Mouse (Mus musculus): ENCODE data around the gene Gramd1c. TPM values are rescaled to one million over a fixed set of nuclear protein-coding genes. Genes with fewer than 3 reads are reported as not detected.

Gramd1c gene
- polyA plus RNA-seq, 1 experiment from 2014 or later: 2.9 TPM

- ATAC-seq (ENCODE audit: low FRiP score): no peak
These were observed 7.4 kb downstream of the Gramd1c start for GRCm38 (mm10) chr16:44055766-44056165.

DNA sequence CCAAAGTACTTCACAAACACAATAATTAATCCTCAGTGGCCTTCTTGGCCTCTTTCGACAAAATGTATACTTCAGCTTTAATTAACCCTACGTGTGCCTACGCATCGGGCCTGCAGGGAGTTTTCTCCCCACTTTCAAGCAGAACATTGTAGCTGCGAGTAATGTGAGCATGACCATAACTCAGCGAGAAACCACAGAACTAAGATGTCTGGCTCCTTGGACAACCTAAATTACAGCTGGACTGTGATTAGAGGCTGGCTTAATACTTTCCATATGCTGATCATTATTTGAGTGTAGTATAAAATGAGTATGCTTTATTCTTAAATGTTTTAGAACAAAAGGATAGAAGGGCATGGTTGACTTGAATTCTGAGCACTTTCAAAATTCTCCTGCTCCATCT, 9.9 kb downstream of the Gramd1c start:
- no peak for ATAC-seq (ENCODE audit: low FRiP score)
- no peak overlapping the region for H3K9ac ChIP-seq
- no peaks in the 10 kb centered on the region for H3K27me3 ChIP-seq
- no peak overlapping the region for H3K27ac ChIP-seq
- H3K4me2 ChIP-seq: no peak overlapping the region
- no peaks in the 10 kb centered on the region for H3K36me3 ChIP-seq
- no peaks in the 10 kb centered on the region for H3K9me3 ChIP-seq
- WGBS: 79% methylated on average over 6 of the region's 6 CpGs
- H3K4me1 ChIP-seq (replicated peaks): no peaks in the 10 kb centered on the region
- no peak overlapping the region for H3K4me3 ChIP-seq

More at GRCm38 (mm10) chr16:44055766-44056165, 7.4 kb downstream of the Gramd1c start:
- Histone ChIP-seq H3K4me2 (no peak overlapping the region), H3K27me3 (no peaks in the 10 kb centered on the region), H3K4me3 (no peak overlapping the region), H3K4me1 (replicated peaks) (no peaks in the 10 kb centered on the region), H3K9me3 (no peaks in the 10 kb centered on the region), H3K9ac (no peak overlapping the region), H3K36me3 (no peaks in the 10 kb centered on the region), H3K27ac (no peak overlapping the region)
- 53% methylated on average over 8 of the region's 8 CpGs for WGBS

DNA sequence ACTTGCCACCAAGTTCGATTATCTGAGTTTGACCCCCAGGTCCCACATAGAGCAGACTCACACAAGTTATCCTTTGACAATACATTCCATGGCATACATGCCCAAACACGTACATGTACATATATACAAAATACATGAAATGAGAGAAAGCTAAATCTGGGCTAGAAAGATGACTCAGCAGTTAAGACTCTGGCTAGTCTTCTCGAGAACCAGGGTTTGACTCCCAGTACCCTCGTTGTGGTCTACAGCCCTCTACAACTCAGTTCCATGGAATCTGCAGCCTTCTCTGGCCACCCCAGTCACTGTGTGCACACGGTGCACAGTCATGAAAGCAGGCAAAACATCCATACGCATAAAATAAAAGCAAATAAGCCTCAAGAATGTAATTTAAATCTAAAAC, 10.8 kb downstream of the Gramd1c start:
- no peak overlapping the region for H3K9ac ChIP-seq
- no peak overlapping the region for H3K27ac ChIP-seq
- H3K4me3 ChIP-seq: no peak overlapping the region
- no peaks in the 10 kb centered on the region for H3K4me1 ChIP-seq (replicated peaks)
- ATAC-seq (ENCODE audit: low FRiP score): no peak
- no peak overlapping the region for H3K4me2 ChIP-seq
- no peaks in the 10 kb centered on the region for H3K27me3 ChIP-seq
- H3K36me3 ChIP-seq: no peaks in the 10 kb centered on the region
- no peaks in the 10 kb centered on the region for H3K9me3 ChIP-seq
- WGBS: 92% methylated on average over 6 of the region's 6 CpGs

DNA sequence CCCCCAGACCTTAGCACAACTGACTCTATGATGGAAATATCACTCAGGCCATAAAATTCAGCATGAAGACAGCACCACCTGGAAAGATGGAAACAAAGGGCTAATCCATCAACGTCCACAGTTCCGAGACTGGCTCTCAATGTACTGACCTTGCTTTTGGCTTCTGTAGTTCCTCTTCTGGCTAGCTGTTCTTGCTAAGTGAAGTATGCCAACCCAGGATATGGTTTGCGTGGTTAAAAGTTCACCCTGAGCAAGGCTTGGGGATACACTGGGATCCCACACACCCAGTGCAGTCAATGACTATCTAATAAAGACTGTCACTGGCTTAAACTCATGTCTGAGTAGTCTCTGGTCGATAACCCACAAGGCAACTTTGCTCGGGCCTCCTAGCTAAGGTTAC, 13.0 kb downstream of the Gramd1c start:
- H3K4me3 ChIP-seq: no peak overlapping the region
- H3K36me3 ChIP-seq: no peaks in the 10 kb centered on the region
- no peaks in the 10 kb centered on the region for H3K9me3 ChIP-seq
- H3K4me2 ChIP-seq: no peak overlapping the region
- no peak overlapping the region for H3K27ac ChIP-seq
- ATAC-seq (ENCODE audit: low FRiP score): no peak
- H3K9ac ChIP-seq: no peak overlapping the region
- no peaks in the 10 kb centered on the region for H3K4me1 ChIP-seq (replicated peaks)
- no peaks in the 10 kb centered on the region for H3K27me3 ChIP-seq
- WGBS: 78% methylated on average over 5 of the region's 5 CpGs

GRCm38 (mm10) chr16:44039112-44039511, 24.0 kb downstream of the Gramd1c start:
- Histone ChIP-seq H3K36me3 (no peaks in the 10 kb centered on the region), H3K9ac (no peak overlapping the region), H3K9me3 (0 out of 2 replicates have a peak, but pooled peaks cover 4% of the 10 kb centered on the region), H3K4me1 (replicated peaks) (no peaks in the 10 kb centered on the region), H3K4me3 (no peak overlapping the region), H3K27me3 (no peaks in the 10 kb centered on the region), H3K4me2 (no peak overlapping the region), H3K27ac (no peak overlapping the region)
- 78% methylated on average over 4 of the region's 4 CpGs for WGBS
- ATAC-seq (ENCODE audit: low FRiP score): no peak

GRCm38 (mm10) chr16:44035221-44035620, 27.9 kb downstream of the Gramd1c start:
- WGBS: 91% methylated on average over 3 of the region's 3 CpGs

DNA sequence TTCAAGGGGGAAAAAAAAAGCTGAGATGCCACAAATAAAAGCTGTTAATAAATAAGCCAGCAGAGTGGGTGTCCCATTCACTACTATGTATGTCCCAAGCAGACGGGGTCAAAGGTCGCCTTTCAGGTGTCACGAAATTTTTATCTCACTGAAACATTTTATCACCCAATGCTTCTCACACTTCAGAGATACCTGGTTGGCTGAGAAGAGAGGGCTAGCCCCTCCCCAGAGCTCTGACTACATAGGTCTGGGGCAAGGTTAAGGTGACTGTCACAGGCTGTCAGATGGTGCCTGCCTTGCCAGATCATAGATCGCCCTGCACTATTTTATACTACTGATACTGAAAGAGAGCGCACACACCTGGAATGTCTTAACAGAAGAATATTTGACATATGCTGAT, 29.8 kb downstream of the Gramd1c start:
- Histone ChIP-seq H3K4me1 (replicated peaks) (no peaks in the 10 kb centered on the region), H3K27ac (no peak overlapping the region), H3K9me3 (no peaks in the 10 kb centered on the region), H3K27me3 (no peaks in the 10 kb centered on the region), H3K4me3 (no peak overlapping the region), H3K9ac (no peak overlapping the region), H3K4me2 (no peak overlapping the region), H3K36me3 (no peaks in the 10 kb centered on the region)
- WGBS: 88% methylated on average over 5 of the region's 5 CpGs
- ATAC-seq (ENCODE audit: low FRiP score): no peak

More at GRCm38 (mm10) chr16:44035221-44035620, 27.9 kb downstream of the Gramd1c start:
- Histone ChIP-seq H3K9me3 (0 out of 2 replicates have a peak, but pooled peaks cover 3% of the 10 kb centered on the region), H3K4me1 (replicated peaks) (no peaks in the 10 kb centered on the region), H3K4me2 (no peak overlapping the region), H3K9ac (no peak overlapping the region), H3K4me3 (no peak overlapping the region), H3K27ac (no peak overlapping the region), H3K27me3 (no peaks in the 10 kb centered on the region), H3K36me3 (no peaks in the 10 kb centered on the region)
- no peak for ATAC-seq (ENCODE audit: low FRiP score)

- H3K9me3 ChIP-seq: no peaks in the 10 kb centered on the region
- H3K4me2 ChIP-seq: no peak overlapping the region
- 79% methylated on average over 2 of the region's 2 CpGs for WGBS
- no peak overlapping the region for H3K9ac ChIP-seq
- ATAC-seq (ENCODE audit: low FRiP score): no peak
- no peaks in the 10 kb centered on the region for H3K36me3 ChIP-seq
- no peaks in the 10 kb centered on the region for H3K27me3 ChIP-seq
- no peaks in the 10 kb centered on the region for H3K4me1 ChIP-seq (replicated peaks)
- H3K4me3 ChIP-seq: no peak overlapping the region
- H3K27ac ChIP-seq: no peak overlapping the region
These were observed 33.9 kb downstream of the Gramd1c start for GRCm38 (mm10) chr16:44029273-44029672.

GRCm38 (mm10) chr16:44026822-44027221, 36.3 kb downstream of the Gramd1c start:
- Histone ChIP-seq H3K27ac (no peak overlapping the region), H3K4me1 (replicated peaks) (no peaks in the 10 kb centered on the region), H3K27me3 (no peaks in the 10 kb centered on the region), H3K4me3 (no peak overlapping the region), H3K9ac (no peak overlapping the region), H3K4me2 (no peak overlapping the region), H3K9me3 (no peaks in the 10 kb centered on the region), H3K36me3 (no peaks in the 10 kb centered on the region)
- 92% methylated on average over 9 of the region's 9 CpGs for WGBS
- ATAC-seq (ENCODE audit: low FRiP score): no peak

- 73% methylated on average over 6 of the region's 6 CpGs for WGBS
- no peaks in the 10 kb centered on the region for H3K36me3 ChIP-seq
These were observed 36.9 kb downstream of the Gramd1c start for GRCm38 (mm10) chr16:44026210-44026609.

DNA sequence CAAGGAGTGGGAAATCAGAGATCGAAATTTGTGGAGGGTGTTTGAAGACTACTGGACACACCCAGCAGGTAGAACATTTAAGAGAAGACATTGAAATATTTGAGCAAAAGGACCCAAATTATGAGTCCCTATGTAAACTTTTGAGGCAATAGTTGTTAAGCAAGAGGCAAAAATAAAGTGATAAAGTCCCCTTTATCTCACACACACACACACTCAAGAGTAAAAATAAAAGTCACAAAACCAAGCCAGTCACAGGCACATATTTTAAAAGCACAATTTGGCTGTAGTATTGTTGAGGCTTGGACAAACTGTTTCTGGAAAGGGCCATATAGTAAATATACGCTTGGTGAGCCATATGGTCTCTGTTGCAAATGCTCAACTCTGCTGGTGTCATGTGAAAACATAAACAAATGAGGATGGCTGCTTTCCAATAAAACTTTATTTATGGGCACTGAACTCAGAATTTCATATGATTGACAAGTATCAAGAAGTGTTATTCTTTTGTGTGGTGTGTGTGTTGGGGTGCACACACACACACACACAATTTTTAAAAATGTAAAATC, 44.1 kb downstream of the Gramd1c start:
- Histone ChIP-seq H3K27ac (no peak overlapping the region), H3K9me3 (no peaks in the 10 kb centered on the region), H3K9ac (no peak overlapping the region), H3K4me2 (no peak overlapping the region), H3K4me3 (no peak overlapping the region), H3K36me3 (no peaks in the 10 kb centered on the region), H3K27me3 (no peaks in the 10 kb centered on the region), H3K4me1 (replicated peaks) (no peaks in the 10 kb centered on the region)
- ATAC-seq (ENCODE audit: low FRiP score): no peak
- 83% methylated on average over 2 of the region's 2 CpGs for WGBS

More at GRCm38 (mm10) chr16:44026210-44026609, 36.9 kb downstream of the Gramd1c start:
- Histone ChIP-seq H3K27me3 (no peaks in the 10 kb centered on the region), H3K9ac (no peak overlapping the region), H3K4me3 (no peak overlapping the region), H3K27ac (no peak overlapping the region), H3K9me3 (no peaks in the 10 kb centered on the region), H3K4me1 (replicated peaks) (no peaks in the 10 kb centered on the region), H3K4me2 (no peak overlapping the region)
- no peak for ATAC-seq (ENCODE audit: low FRiP score)

- Histone ChIP-seq H3K4me3 (no peak overlapping the region), H3K4me2 (no peak overlapping the region), H3K9ac (no peak overlapping the region), H3K36me3 (no peaks in the 10 kb centered on the region), H3K4me1 (replicated peaks) (no peaks in the 10 kb centered on the region), H3K9me3 (no peaks in the 10 kb centered on the region), H3K27me3 (no peaks in the 10 kb centered on the region), H3K27ac (no peak overlapping the region)
- WGBS: 65% methylated on average over 7 of the region's 7 CpGs
- ATAC-seq (ENCODE audit: low FRiP score): no peak
These were observed 44.8 kb downstream of the Gramd1c start for GRCm38 (mm10) chr16:44018372-44018771.

DNA sequence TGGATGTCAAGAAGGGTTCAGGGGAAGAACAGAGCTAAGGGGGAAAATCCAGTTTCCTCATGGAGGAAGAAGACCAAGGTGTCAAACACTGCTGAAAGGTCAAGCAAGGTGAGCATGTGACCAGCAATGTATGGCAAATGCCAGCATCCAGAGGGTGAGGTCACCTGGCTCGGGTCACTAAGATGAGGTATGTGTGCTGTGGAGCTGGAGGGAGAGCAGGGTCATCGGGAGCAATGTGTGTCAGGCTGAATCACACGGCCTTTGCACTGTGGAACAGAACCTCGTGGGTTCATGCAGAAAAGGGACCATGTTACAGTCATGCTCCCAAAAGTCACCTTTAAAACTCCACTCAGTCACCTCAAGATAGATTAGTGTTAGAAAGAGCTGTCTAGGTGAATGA, 45.4 kb downstream of the Gramd1c start:
- Histone ChIP-seq H3K9me3 (no peaks in the 10 kb centered on the region), H3K36me3 (no peaks in the 10 kb centered on the region), H3K27me3 (no peaks in the 10 kb centered on the region), H3K4me2 (no peak overlapping the region), H3K4me3 (no peak overlapping the region), H3K4me1 (replicated peaks) (no peaks in the 10 kb centered on the region), H3K27ac (no peak overlapping the region), H3K9ac (no peak overlapping the region)
- ATAC-seq (ENCODE audit: low FRiP score): no peak
- 89% methylated on average over 4 of the region's 4 CpGs for WGBS
